Mouse (Mus musculus) heart, embryonic 14.5 days (tissue): ENCODE measurements around the gene Ankrd52. TPM values are rescaled to one million over a fixed set of nuclear protein-coding genes. Genes with fewer than 3 reads are reported as not detected.

Source experiments
- ATAC-seq: fragments of 200-750 bp; cut with Nextera tagmentation; 2 replicates; pipeline ENCODE4 v1.8.0; 2017; ENCODE audit warnings: low read depth, moderate TSS enrichment; ENCODE audit not compliant: insufficient number of reproducible peaks, insufficient read depth, low FRiP score
- H3K27ac ChIP-seq, 2 experiments: fragments of 200-500 bp in 1 of 2; fragments of 300-500 bp in 1 of 2; sonication (generic) in 1 of 2; replicated peaks in 1 of 2; 2 replicates each; pipeline ENCODE4 v1.5.1; 2012 to 2014; ENCODE audit warnings: low read depth in 2 of 2, low read length in 2 of 2, control low read depth in 1 of 2, mild to moderate bottlenecking in 1 of 2, mixed read lengths in 1 of 2; ENCODE audit not compliant: control insufficient read depth in 1 of 2, insufficient read depth in 1 of 2
- H3K27me3 ChIP-seq: fragments of 300-500 bp; sonication (generic); 2 replicates; pipeline ENCODE4 v1.6.1; 2014; ENCODE audit warnings: mild to moderate bottlenecking, low read length, control low read depth; ENCODE audit not compliant: control insufficient read depth, insufficient read depth
- H3K36me3 ChIP-seq: fragments of 300-500 bp; sonication (generic); 2 replicates; pipeline ENCODE4 v1.6.1; 2014; ENCODE audit warnings: mild to moderate bottlenecking, control low read depth, low read length, mixed read lengths; ENCODE audit not compliant: control insufficient read depth, insufficient read depth
- H3K4me1 ChIP-seq, 2 experiments: fragments of 200-500 bp in 1 of 2; fragments of 300-500 bp in 1 of 2; sonication (generic) in 1 of 2; 2 replicates each; pipeline ENCODE4 v1.6.1; 2012 to 2014; ENCODE audit warnings: low read length in 2 of 2, control low read depth in 1 of 2, mixed read lengths in 1 of 2; ENCODE audit not compliant: control insufficient read depth in 2 of 2, insufficient read depth in 2 of 2
- H3K4me2 ChIP-seq: fragments of 300-500 bp; sonication (generic); 2 replicates; pipeline ENCODE4 v1.6.1; 2014; ENCODE audit warnings: mild to moderate bottlenecking, low read length
- H3K4me3 ChIP-seq, 2 experiments: fragments of 200-500 bp in 1 of 2; fragments of 300-500 bp in 1 of 2; sonication (generic) in 1 of 2; 2 replicates each; pipeline ENCODE4 v1.5.1; 2012 to 2014; ENCODE audit warnings: low read length in 2 of 2, mild to moderate bottlenecking in 2 of 2, control low read depth in 1 of 2, low read depth in 1 of 2, moderate library complexity in 1 of 2; ENCODE audit not compliant: control insufficient read depth in 1 of 2, insufficient read depth in 1 of 2
- H3K9ac ChIP-seq: fragments of 300-500 bp; sonication (generic); 2 replicates; pipeline ENCODE4 v1.6.1; 2014; ENCODE audit warnings: mild to moderate bottlenecking, low read length
- H3K9me3 ChIP-seq: fragments of 300-500 bp; sonication (generic); 2 replicates; pipeline ENCODE4 v1.6.1; 2016; ENCODE audit warnings: low read length, control low read depth; ENCODE audit not compliant: control insufficient read depth
- WGBS: fragments of 180-500 bp; shearing (Covaris S2); extraction: QIAGEN DNeasy Blood & Tissue Kit; methylation state at CpG from one replicate; pipeline ENCODE4 v1.1.7; 2014; 5-methylcytosine and 5-hydroxymethylcytosine counted together
- polyA plus RNA-seq: library from polyadenylated mRNA; unstranded; fragments of >200 nt; fragmentation: Nextera tagmentation; extraction: Ambion mirVana; gene quantifications from 2 replicates; pipeline ENCODE4 v1.2.1, GENCODE M21; 2014

The Ankrd52 gene
- polyA plus RNA-seq, 1 experiment from 2014 or later: 9.9 TPM

DNA sequence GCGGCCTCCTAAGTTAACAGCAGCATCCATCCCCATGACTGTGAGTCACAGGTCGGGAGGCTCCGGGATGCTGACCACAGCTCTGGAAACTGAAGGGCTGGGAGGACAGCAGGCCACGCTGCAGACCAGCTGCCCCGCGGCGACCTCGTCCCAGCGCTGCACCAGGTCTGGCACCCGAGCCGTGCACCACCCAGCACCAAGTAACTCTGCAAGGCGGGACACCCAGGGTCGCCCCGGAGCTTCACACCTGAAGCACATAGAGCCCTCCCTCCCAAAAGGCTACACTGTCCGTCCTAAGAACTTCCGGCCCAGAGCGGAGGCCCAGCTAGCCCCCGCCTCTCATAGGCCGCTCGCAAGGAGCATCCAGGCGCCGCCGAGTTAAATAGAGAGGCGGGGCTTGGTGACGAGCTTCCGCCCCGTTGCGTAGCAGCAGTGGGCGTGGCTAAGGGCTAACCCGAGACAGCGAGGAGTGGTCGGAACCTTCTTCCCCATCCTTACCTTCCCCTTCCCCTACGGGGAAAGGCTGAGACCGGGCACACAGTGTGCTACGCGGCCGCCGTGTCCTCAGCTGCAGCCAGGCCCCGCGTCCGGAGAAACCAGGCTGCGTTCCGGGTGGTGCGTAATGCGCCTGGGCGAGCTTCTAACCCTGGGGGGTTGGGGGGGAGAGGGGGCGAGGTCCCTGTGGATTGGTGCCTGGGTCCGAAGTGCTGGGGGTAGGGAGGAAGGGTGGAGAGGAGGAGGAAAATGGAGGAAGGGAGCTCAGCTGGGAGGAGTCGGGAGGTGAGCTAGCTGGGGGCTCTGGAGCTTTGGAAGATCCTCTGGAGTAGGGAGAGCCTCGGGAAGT lies 34.5 kb downstream of the Ankrd52 start, which contains the start of the genes Nabp2 and Rnf41:
TSS of gene Nabp2 (minus strand) at position 282 of the 844 bp plus-strand sequence.
TSS of gene Rnf41 (plus strand) at position 447 of the 844 bp plus-strand sequence.
- H3K4me3 ChIP-seq: peak within 1 kb of the TSS; percentile 80 to 82
- under 1% methylated on average over 50 of the region's 50 CpGs for WGBS
- peaks cover 48% of the 10 kb centered on the region for H3K36me3 ChIP-seq
- H3K9ac ChIP-seq: peak within 1 kb of the TSS; percentile 73
- peak within 1 kb of the TSS; percentile 94 for H3K4me2 ChIP-seq
- peaks cover 10 to 30% of the 10 kb centered on the region in 2 experiments for H3K4me1 ChIP-seq
- no peaks in the 10 kb centered on the region for H3K27me3 ChIP-seq
- ATAC-seq: peak; percentile 86
- no peaks in the 10 kb centered on the region for H3K9me3 ChIP-seq
- peak within 1 kb of the TSS; percentile 78 to 92 for H3K27ac ChIP-seq

GRCm38 (mm10) chr10:128412055-128412381 lies 35.1 kb downstream of the Ankrd52 start:
- no peak for ATAC-seq
- peak overlapping the region; percentile 94 for H3K4me2 ChIP-seq
- peaks cover 49% of the 10 kb centered on the region for H3K36me3 ChIP-seq
- H3K27me3 ChIP-seq: no peaks in the 10 kb centered on the region
- peak overlapping the region; percentile 80 to 82 for H3K4me3 ChIP-seq
- under 1% methylated on average over 14 of the region's 14 CpGs for WGBS
- peaks cover 10 to 30% of the 10 kb centered on the region in 2 experiments for H3K4me1 ChIP-seq
- no peaks in the 10 kb centered on the region for H3K9me3 ChIP-seq
- H3K27ac ChIP-seq: peak overlapping the region; percentile 72 to 92
- H3K9ac ChIP-seq: peak overlapping the region; percentile 73

- 32% methylated on average over 1 of the region's 1 CpGs for WGBS
- H3K4me1 ChIP-seq: peaks cover 10 to 30% of the 10 kb centered on the region in 2 experiments
- H3K27ac ChIP-seq: peak overlapping the region in 1 of 2 experiments; percentile 92; a peak in 1 of 4 replicates
- peaks cover 49% of the 10 kb centered on the region for H3K36me3 ChIP-seq
- no peaks in the 10 kb centered on the region for H3K27me3 ChIP-seq
- no peak for ATAC-seq
- peak overlapping the region; percentile 80 to 82 for H3K4me3 ChIP-seq
- H3K9me3 ChIP-seq: no peaks in the 10 kb centered on the region
- peak overlapping the region; percentile 94 for H3K4me2 ChIP-seq
- peak overlapping the region; percentile 73 for H3K9ac ChIP-seq
Observed at GRCm38 (mm10) chr10:128412558-128412957, 35.6 kb downstream of the Ankrd52 start.

DNA sequence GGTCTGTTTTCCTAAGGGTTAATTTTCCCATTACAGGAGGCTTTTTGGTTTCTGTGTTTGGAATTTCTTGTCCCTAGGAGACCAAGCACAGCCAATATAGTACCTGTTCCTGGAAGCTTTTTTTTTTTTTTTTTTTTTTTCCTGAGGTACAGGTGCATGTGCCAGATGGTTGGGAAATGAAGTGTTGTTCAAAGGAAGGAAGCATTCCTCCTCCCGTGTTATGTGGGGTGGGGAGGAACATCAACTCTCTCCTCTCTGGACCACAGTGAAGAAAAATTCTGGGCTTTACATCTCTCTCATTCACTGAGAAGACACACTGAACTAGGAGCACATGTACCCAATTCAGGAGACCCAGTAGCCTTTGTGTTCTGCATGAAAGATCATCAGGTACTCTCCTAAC lies 36.2 kb downstream of the Ankrd52 start:
- H3K4me1 ChIP-seq: peaks cover 10 to 30% of the 10 kb centered on the region in 2 experiments
- peak overlapping the region; percentile 94; the same call in 1 of the 2 replicates for H3K4me2 ChIP-seq
- H3K27ac ChIP-seq: no peak overlapping the region
- no peaks in the 10 kb centered on the region for H3K27me3 ChIP-seq
- ATAC-seq: no peak
- WGBS: 66% methylated on average over 1 of the region's 1 CpGs
- H3K9ac ChIP-seq: no peak overlapping the region
- H3K36me3 ChIP-seq: peaks cover 49% of the 10 kb centered on the region
- H3K9me3 ChIP-seq: no peaks in the 10 kb centered on the region
- no peak overlapping the region for H3K4me3 ChIP-seq

DNA sequence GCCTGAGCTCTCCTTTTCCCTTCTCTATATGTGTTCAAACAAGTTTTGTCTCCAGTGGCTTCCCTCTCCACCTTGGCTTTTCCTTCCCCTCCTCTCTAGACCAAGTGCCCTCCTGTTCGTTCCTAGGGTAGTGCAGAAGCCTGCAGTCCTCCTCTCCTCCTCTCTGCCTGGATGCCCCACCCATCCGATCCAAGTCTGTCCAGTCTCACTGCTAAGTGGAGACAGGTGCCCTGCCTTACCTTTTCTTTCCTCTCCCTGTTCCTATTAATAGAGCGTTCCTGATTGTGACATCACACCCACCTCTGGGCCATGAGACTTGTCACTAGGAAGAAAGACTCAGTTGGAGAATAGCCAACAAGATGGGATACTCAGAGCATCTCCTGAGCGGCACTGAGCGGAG lies 37.9 kb downstream of the Ankrd52 start:
- H3K36me3 ChIP-seq: peaks cover 62% of the 10 kb centered on the region
- WGBS: 76% methylated on average over 5 of the region's 5 CpGs
- H3K9ac ChIP-seq: no peak overlapping the region

DNA sequence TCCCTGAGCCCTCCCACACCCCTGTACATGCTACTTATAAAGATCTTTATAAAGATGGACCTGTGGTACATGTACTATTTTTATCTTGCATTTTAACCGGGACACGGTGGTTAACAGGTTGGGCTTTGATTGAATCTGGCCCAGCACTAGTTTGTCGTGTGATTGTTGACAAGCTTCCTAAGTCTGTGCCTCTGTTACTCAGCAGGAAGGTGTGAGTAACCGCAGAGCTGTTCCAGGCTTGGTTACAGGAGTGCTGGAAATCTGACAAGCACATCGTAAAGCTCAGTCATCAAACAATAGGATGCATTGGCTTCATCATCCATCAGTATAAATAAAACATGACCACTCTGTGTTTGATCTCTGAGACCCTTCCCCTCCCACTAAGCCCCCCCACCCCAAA lies 45.5 kb downstream of the Ankrd52 start:
- H3K27me3 ChIP-seq: no peaks in the 10 kb centered on the region
- 47% methylated on average over 5 of the region's 5 CpGs for WGBS
- peaks cover 0 to 4% of the 10 kb centered on the region in 2 experiments; a peak in 1 of 4 replicates for H3K4me1 ChIP-seq
- H3K9ac ChIP-seq: no peak overlapping the region
- H3K4me2 ChIP-seq: no peak overlapping the region
- peaks cover 88% of the 10 kb centered on the region for H3K36me3 ChIP-seq
- H3K9me3 ChIP-seq: no peaks in the 10 kb centered on the region
- no peak overlapping the region for H3K4me3 ChIP-seq
- H3K27ac ChIP-seq: peak overlapping the region in 1 of 2 experiments; percentile 14; a peak in 1 of 4 replicates
- ATAC-seq: no peak

More for the DNA sequence above, 37.9 kb downstream of the Ankrd52 start:
- no peaks in the 10 kb centered on the region for H3K27me3 ChIP-seq
- H3K4me3 ChIP-seq: no peak overlapping the region
- H3K27ac ChIP-seq: no peak overlapping the region
- no peak overlapping the region for H3K4me2 ChIP-seq
- peaks cover 6 to 23% of the 10 kb centered on the region in 2 experiments for H3K4me1 ChIP-seq
- no peak for ATAC-seq
- no peaks in the 10 kb centered on the region for H3K9me3 ChIP-seq

- Histone ChIP-seq H3K4me2 (no peak overlapping the region), H3K27me3 (no peaks in the 10 kb centered on the region), H3K27ac (peak overlapping the region in 1 of 2 experiments; percentile 55; a peak in 2 of 4 replicates), H3K9ac (no peak overlapping the region), H3K4me3 (no peak overlapping the region), H3K4me1 (peaks cover 0 to 4% of the 10 kb centered on the region in 2 experiments; a peak in 1 of 4 replicates), H3K36me3 (peaks cover 87% of the 10 kb centered on the region), H3K9me3 (no peaks in the 10 kb centered on the region)
- no peak for ATAC-seq
- WGBS: 38% methylated on average over 7 of the region's 7 CpGs
Observed at GRCm38 (mm10) chr10:128424604-128425003, 47.7 kb downstream of the Ankrd52 start.
